Mouse (Mus musculus) liver, adult 2 months (tissue): ENCODE results near the gene Braf. TPM values are rescaled to one million over a fixed set of nuclear protein-coding genes. Genes with fewer than 3 reads are reported as not detected.

Experiments
- DNase-seq: peaks from one replicate; pipeline ENCODE4 v3.0.0-alpha.2; 2011; ENCODE audit warnings: low read depth, low spot score; ENCODE audit errors: extremely low read depth
- H3K27ac ChIP-seq: fragments of 200-500 bp; replicated peaks from 2 replicates; pipeline ENCODE4 v1.5.1; 2012; ENCODE audit warnings: low read depth, mild to moderate bottlenecking, control low read depth, inconsistent platforms, low read length; ENCODE audit not compliant: insufficient read depth
- H3K27me3 ChIP-seq: fragments of 200-500 bp; 2 replicates; pipeline ENCODE4 v1.6.1; 2012; ENCODE audit warnings: mild to moderate bottlenecking, moderate library complexity, low read length, inconsistent platforms; ENCODE audit not compliant: control insufficient read depth, insufficient read depth
- H3K36me3 ChIP-seq: fragments of 200-500 bp; 2 replicates; pipeline ENCODE4 v1.6.1; 2012; ENCODE audit warnings: low read length, inconsistent platforms; ENCODE audit not compliant: control insufficient read depth, insufficient read depth
- H3K4me1 ChIP-seq: fragments of 200-500 bp; 2 replicates; pipeline ENCODE4 v1.6.1; 2011; ENCODE audit warnings: low read length; ENCODE audit not compliant: control insufficient read depth, insufficient read depth
- H3K4me3 ChIP-seq: fragments of 200-500 bp; 2 replicates; pipeline ENCODE4 v1.5.1; 2011; ENCODE audit warnings: low read depth, mild to moderate bottlenecking, control low read depth, low read length, moderate library complexity; ENCODE audit not compliant: insufficient read depth
- H3K79me2 ChIP-seq: fragments of 200-500 bp; 2 replicates; pipeline ENCODE4 v1.6.1; 2012; ENCODE audit warnings: inconsistent platforms, mild to moderate bottlenecking, low read length, moderate library complexity; ENCODE audit not compliant: control insufficient read depth, insufficient read depth
- H3K9ac ChIP-seq: fragments of 200-500 bp; 2 replicates; pipeline ENCODE4 v1.6.1; 2012; ENCODE audit warnings: low read depth, mild to moderate bottlenecking, control low read depth, inconsistent platforms, low read length
- CTCF ChIP-seq: fragments of 200-500 bp; IDR thresholded peaks from 2 replicates; pipeline ENCODE4 v1.5.1; 2011; ENCODE audit warnings: low read depth, low read length, control low read depth
- POLR2A ChIP-seq: fragments of 200-500 bp; IDR thresholded peaks from 2 replicates; pipeline ENCODE4 v1.6.1; 2011; ENCODE audit warnings: low read length, control low read depth; ENCODE audit not compliant: insufficient read depth; ENCODE audit errors: extremely low read depth
- WGBS: fragments of 180-500 bp; shearing (Covaris S2); methylation state at CpG from one replicate; pipeline ENCODE4 v1.1.7; 2018; 5-methylcytosine and 5-hydroxymethylcytosine counted together
- polyA plus RNA-seq: library from polyadenylated mRNA; depleted of rRNA; stranded (reverse); fragments of >200 nt; gene quantifications from 2 replicates; pipeline ENCODE4 v1.2.3, GENCODE M21; 2012
- total RNA-seq: library from RNA; depleted of rRNA; stranded (reverse); fragments of >200 nt; gene quantifications from 2 replicates; pipeline ENCODE4 v1.2.3, GENCODE M21; 2014

The Braf gene
- total and polyA plus RNA-seq, 2 experiments, result 4.9 to 8.9 TPM

DNA sequence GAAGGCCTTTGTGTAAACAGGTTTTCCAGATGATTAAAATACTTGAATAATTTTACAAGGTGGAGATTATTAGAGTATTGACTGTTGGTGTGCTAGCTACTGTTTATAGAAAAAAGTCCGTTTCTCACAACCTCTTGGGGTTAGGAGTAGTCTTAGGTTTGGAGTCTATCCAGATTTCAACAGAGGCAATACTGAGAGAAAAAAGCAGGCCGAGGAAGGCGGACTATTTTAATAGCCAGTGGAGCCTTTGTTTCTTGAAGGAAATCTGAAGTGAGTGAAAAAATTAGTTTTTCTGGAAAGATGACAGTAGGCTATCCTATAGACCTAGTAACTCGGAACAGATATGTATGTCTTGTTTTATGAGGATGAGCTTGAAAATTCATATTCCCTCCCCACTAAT lies 133.8 kb downstream of the Braf start:
- no peak overlapping the region for H3K9ac ChIP-seq
- H3K4me3 ChIP-seq, result no peak overlapping the region
- H3K36me3 ChIP-seq, result peaks cover 9% of the 10 kb centered on the region; the same call in 1 of the 2 replicates
- H3K79me2 ChIP-seq, result peaks cover 10% of the 10 kb centered on the region; the same call in 1 of the 2 replicates
- no peak for DNase-seq
- H3K27me3 ChIP-seq, result no peaks in the 10 kb centered on the region
- H3K4me1 ChIP-seq, result peaks cover 7% of the 10 kb centered on the region
- no peak for TF ChIP-seq POLR2A
- no peak for TF ChIP-seq CTCF
- WGBS, result 83% methylated on average over 4 of the region's 4 CpGs
- H3K27ac ChIP-seq, result no peak overlapping the region

- Histone ChIP-seq H3K79me2 (no peaks in the 10 kb centered on the region), H3K27me3 (no peaks in the 10 kb centered on the region), H3K9ac (no peak within 1 kb of the TSS), H3K4me1 (no peaks in the 10 kb centered on the region), H3K36me3 (peaks cover 34% of the 10 kb centered on the region), H3K4me3 (no peak within 1 kb of the TSS), H3K27ac (no peak within 1 kb of the TSS)
- TF ChIP-seq CTCF (no peak), POLR2A (no peak)
- WGBS, result 92% methylated on average over 6 of the region's 6 CpGs
- DNase-seq, result no peak
Observed at GRCm38 (mm10) chr6:39585517-39585916, 139.7 kb downstream of the Braf start, which contains the start of gene Gm42420. TSS of gene Gm42420 (plus strand) at chr6:39585753.

GRCm38 (mm10) chr6:39581087-39581784 lies 144.0 kb downstream of the Braf start:
- no peak overlapping the region for H3K27ac ChIP-seq
- TF ChIP-seq CTCF (no peak), POLR2A (no peak)
- H3K36me3 ChIP-seq, result peaks cover 41% of the 10 kb centered on the region
- H3K79me2 ChIP-seq, result no peaks in the 10 kb centered on the region; the same call in 1 of the 2 replicates
- no peak overlapping the region for H3K4me3 ChIP-seq
- no peaks in the 10 kb centered on the region for H3K27me3 ChIP-seq
- DNase-seq, result no peak
- WGBS, result 84% methylated on average over 7 of the region's 7 CpGs
- H3K9ac ChIP-seq, result no peak overlapping the region
- no peaks in the 10 kb centered on the region for H3K4me1 ChIP-seq

GRCm38 (mm10) chr6:39580558-39580957 lies 144.7 kb downstream of the Braf start:
- no peak overlapping the region for H3K4me3 ChIP-seq
- no peaks in the 10 kb centered on the region; the same call in 1 of the 2 replicates for H3K79me2 ChIP-seq
- no peaks in the 10 kb centered on the region for H3K4me1 ChIP-seq
- WGBS, result 84% methylated on average over 2 of the region's 2 CpGs
- DNase-seq, result no peak
- no peak overlapping the region for H3K27ac ChIP-seq
- no peak overlapping the region for H3K9ac ChIP-seq
- TF ChIP-seq POLR2A (no peak), CTCF (no peak)
- peaks cover 36% of the 10 kb centered on the region for H3K36me3 ChIP-seq
- H3K27me3 ChIP-seq, result no peaks in the 10 kb centered on the region

DNA sequence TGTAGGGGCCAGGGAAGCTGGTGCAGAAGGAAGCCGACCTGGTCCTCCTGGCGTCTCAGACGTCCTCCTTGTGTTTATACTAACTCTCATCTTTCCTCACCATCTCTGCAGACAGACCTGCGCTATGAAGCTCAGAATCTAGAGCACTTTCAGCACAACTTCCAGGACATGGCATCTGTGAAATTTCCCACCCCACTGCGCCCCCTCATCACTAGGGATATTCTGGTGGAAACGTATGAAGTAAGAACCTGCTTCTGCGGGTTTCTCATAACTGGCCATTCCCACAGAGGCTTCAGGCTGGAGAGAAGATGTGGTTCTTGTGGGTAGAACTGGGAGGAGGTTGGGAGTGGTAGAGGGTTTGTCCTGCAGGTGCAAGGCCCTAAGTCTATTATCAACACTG lies 145.7 kb downstream of the Braf start:
- Histone ChIP-seq H3K79me2 (no peaks in the 10 kb centered on the region; the same call in 1 of the 2 replicates), H3K27me3 (no peaks in the 10 kb centered on the region), H3K27ac (no peak overlapping the region), H3K9ac (no peak overlapping the region), H3K4me3 (no peak overlapping the region), H3K36me3 (peaks cover 36% of the 10 kb centered on the region), H3K4me1 (peaks cover 6% of the 10 kb centered on the region)
- 95% methylated on average over 7 of the region's 7 CpGs for WGBS
- no peak for DNase-seq
- TF ChIP-seq CTCF (no peak), POLR2A (no peak)

DNA sequence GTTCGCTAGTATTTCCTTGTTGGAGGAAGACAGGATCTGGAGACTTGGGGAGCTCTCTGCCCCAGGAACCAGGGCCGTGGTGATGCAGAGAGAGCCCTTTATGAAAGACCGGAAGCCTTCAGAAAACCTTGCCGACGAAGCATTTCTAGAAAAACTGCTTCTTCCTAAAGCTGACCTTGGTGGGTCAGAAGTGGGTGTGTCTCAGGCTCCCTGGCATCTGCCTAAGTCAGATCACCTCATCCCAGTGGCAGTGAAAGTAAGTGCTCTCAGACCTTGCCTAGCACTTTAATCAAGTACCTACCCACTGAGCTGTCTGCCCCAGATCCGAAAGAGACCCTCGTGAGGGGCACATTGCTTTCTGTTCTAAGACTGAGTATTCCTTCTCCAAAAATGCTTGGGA lies 150.3 kb downstream of the Braf start:
- no peak for TF ChIP-seq POLR2A
- no peak for TF ChIP-seq CTCF
- Histone ChIP-seq H3K27ac (no peak overlapping the region), H3K4me1 (peaks cover 8% of the 10 kb centered on the region), H3K9ac (no peak overlapping the region), H3K36me3 (peaks cover 15% of the 10 kb centered on the region; the same call in 1 of the 2 replicates), H3K4me3 (no peak overlapping the region; the same call in 1 of the 2 replicates), H3K79me2 (no peaks in the 10 kb centered on the region; the same call in 1 of the 2 replicates), H3K27me3 (no peaks in the 10 kb centered on the region)
- no peak for DNase-seq
- 83% methylated on average over 7 of the region's 7 CpGs for WGBS
